Mouse (Mus musculus): Measurements from ENCODE around the gene Arhgap11a.

The Arhgap11a gene

DNA sequence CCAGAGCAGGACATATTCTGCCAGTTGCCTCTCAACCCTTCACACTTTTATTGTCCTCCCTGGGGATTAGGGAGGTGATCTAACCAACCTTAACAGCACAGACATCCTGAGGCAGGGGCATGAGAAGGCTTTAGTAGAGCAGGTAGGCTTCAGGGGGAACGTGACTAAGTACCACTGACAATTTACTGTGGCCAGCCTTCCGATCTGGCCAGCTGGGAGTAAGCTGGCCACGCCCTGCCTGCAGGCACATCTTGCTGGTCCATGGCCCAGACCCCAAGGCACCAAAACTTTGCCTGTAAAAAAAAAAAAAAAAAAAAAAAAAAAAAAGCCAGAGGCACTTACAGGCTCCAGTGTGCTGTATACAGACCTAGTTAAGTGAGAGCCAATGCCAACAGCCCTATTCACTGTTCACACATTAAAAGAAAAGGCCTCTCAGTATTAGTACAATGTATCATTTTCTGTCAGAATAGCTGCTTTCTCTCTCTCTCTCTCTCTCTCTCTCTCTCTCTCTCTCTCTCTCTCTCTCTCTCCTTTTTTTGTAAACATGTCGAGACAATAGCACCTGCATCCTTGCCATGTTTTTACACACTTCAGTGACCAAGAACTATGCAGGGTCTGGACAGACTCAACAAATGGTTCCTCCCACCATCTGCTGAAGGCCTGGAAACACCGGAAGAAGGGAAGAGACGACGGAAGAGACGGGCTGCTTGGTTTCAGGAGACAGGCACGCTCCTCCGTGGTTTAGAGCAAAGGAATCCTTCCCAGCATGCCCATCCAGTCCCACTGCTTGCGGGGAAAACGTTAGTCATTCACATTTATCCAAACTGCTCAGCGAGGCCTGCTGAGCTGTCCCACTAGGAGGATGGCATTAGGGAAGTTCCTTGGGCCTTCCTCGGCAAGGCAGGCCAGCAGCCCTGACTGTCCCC, 30.5 kb downstream of the Arhgap11a start:
- DNase-seq (ENCODE audit: low read depth) = peak; percentile 59

- peak; percentile 97 for DNase-seq (ENCODE audit: low read depth)
Measured at GRCm38 (mm10) chr2:113807640-113808039, 40.8 kb downstream of the Arhgap11a start.

- no peak for DNase-seq (ENCODE audit: low read depth)
Measured at GRCm38 (mm10) chr2:113806851-113807577, 41.4 kb downstream of the Arhgap11a start.

DNA sequence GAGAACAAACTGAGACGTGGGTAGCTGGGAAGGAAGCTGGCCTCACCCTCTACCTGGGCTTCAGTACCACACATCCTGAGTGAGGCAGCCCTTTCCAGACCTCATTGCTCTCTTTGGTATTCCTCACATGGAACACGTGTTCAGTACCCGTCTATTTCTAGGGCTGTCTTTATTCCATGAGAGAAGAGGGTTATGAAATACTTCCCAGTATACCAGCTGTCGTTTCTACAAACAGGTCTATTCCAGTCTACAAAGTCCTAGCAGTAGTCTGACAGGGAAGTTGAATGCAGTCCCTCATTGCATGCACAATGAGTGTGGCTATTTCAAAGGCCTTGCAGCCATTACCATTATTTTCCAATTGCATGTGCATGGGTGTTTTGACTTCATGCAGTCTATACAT, 42.7 kb downstream of the Arhgap11a start:
- DNase-seq (ENCODE audit: low read depth) = no peak

GRCm38 (mm10) chr2:113803753-113804152, 44.7 kb downstream of the Arhgap11a start:
- DNase-seq (ENCODE audit: low read depth) = no peak

GRCm38 (mm10) chr2:113800846-113801245, 47.6 kb downstream of the Arhgap11a start:
- DNase-seq (ENCODE audit: low read depth) = peak; percentile 74

DNA sequence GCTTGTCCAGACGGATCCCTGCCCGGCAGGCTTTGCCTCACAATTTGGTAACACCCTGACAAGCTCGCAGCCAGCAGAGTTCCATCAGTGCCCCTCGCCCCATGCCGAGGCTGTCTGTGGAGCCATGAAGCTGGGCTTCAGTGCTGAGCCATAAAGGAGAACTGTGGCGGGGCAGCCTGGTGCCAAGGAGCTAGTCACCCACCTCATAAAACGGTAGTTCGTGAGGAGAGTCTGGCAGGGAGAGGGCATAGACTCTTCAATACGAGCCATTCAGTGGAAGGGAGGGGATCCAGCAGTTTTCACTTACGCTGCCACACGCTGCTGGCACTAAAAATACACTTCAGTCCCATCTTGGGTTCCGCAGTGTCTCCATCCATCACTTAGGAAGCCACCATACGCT, 49.9 kb downstream of the Arhgap11a start:
- no peak for DNase-seq (ENCODE audit: low read depth)

DNA sequence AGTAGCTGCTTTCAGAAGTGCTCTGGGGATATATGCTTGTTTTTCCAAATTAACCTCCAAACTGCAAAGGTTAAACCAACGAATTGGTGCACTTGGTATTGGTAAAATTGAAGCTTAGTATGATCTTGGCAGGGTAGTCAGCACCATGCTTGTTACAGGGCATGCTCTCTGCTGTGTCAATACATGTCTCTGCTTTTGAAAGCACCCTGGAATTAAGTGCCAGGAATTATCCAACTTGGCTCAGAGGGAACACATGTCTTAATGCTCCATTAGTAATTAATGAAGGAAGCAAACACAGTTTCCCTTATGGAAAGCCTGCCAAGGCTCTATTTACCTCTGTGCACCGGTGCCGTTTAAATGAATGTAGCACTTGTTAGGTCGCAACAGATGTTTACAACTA, 53.3 kb downstream of the Arhgap11a start:
- no peak for DNase-seq (ENCODE audit: low read depth)

GRCm38 (mm10) chr2:113793521-113793920, 54.9 kb downstream of the Arhgap11a start:
- DNase-seq (ENCODE audit: low read depth) = no peak

DNA sequence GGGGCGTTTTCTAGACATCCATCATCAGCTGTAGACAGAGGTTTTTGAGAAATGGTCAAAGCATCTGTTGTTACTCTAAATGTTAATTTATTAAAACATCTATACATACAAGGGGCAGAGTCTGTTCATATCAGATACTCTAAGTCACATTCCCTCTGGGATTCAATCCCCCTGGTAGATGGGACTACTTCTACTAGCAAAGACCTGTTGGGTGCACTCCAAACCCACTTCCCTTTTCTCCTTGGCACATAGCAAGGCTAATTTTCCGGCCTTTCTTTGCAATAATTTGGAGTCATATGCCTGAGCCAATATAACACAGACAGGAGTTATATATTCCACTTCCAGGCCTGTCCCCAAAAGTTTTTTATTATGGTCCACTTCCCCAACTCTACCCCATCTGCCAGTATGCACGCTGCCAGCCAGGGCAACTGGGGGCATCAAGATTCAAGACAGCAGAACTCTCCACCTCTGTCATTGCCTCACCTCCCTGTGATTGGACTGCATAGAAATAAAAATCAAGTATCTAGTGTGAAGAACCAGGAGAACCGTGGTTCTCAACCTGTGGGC, 59.6 kb downstream of the Arhgap11a start:
- DNase-seq (ENCODE audit: low read depth) = peak; percentile 70

DNA sequence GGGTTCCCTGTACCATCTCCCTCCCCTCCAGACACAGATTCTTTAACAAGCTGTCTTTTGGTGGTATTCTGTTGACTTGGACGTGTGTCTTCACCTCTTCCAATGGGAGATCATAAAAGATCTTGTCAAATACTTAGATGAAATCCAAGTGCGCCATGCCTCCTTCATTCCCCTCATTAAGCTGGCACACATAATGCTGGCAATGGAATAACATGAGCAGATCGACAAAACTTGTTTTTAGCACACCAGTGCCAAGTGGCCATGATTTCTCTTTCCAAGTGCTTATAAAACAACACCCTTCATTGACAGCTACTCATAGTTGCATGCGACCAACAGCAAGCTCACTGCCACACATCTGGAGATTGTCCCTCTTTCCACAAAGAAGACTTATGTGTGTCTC, 60.6 kb downstream of the Arhgap11a start:
- DNase-seq (ENCODE audit: low read depth) = no peak

DNA sequence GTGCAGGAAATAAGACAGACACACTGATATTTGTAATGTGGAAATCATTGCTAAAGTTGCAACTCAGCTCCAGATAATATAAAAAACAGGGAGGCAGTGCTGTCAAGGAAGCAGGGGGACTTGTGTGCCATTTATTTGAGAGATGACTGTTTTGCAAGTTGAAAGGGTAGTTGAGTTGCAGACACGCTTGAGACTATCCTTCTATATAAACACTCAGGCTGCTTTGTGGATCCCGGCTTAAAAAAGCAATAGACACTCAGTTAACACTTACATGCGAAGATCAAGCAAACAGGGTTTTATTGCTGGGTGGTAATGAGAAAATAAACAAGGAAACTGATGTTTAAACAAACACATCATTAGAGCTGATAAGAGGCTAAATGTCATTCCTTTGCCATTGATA, 63.6 kb downstream of the Arhgap11a start:
- no peak for DNase-seq (ENCODE audit: low read depth)

DNA sequence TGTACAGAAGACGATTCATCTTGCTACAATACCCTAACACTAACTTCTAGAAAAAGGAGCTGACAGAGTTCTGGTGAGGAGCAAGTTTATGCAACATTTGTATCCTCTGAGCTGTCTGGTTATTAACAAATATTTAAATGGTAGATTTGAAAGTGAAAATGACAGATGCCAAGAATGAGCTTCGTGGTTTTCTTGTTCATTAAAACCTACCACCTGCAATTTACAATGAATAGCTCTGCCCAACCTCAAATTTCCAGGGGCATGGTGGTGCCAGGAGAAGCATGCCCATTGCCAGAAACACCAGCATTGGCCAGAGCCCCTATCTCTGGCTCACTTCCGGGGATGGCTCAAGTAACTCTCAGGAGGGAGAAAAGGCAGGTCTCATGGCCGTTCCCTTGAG, 66.9 kb downstream of the Arhgap11a start:
- peak; percentile 65 for DNase-seq (ENCODE audit: low read depth)
